Mouse (Mus musculus) embryonic facial prominence, embryonic 11.5 days (tissue): Measurements from ENCODE around the gene Erg. TPM values are rescaled to one million over a fixed set of nuclear protein-coding genes. Genes with fewer than 3 reads are reported as not detected.

ENCODE experiments used
- ATAC-seq: fragments of 200-750 bp; cut with Nextera tagmentation; replicated peaks from 2 replicates; pipeline ENCODE4 v1.8.0; 2017; ENCODE audit warnings: low read depth; ENCODE audit not compliant: insufficient number of reproducible peaks, low FRiP score, low TSS enrichment
- DNase-seq: peaks from one replicate; pipeline ENCODE4 v3.0.0-alpha.2; 2015; ENCODE audit warnings: low spot score
- H3K27ac ChIP-seq: fragments of 300-500 bp; sonication (generic); replicated peaks from 2 replicates; pipeline ENCODE4 v1.5.1; 2014; ENCODE audit warnings: mild to moderate bottlenecking, low read depth, low read length, control low read depth
- H3K27me3 ChIP-seq: fragments of 300-500 bp; sonication (generic); 2 replicates; pipeline ENCODE4 v1.6.1; 2014; ENCODE audit warnings: mild to moderate bottlenecking, low read length, moderate library complexity, mixed read lengths; ENCODE audit not compliant: control insufficient read depth, insufficient read depth
- H3K36me3 ChIP-seq: fragments of 300-500 bp; sonication (generic); replicated peaks from 2 replicates; pipeline ENCODE4 v1.6.1; 2014; ENCODE audit warnings: low read depth, mild to moderate bottlenecking, low read length, moderate library complexity, mixed read lengths; ENCODE audit not compliant: control insufficient read depth, insufficient read depth
- H3K4me1 ChIP-seq: fragments of 300-500 bp; sonication (generic); 2 replicates; pipeline ENCODE4 v1.6.1; 2014; ENCODE audit warnings: low read length, mixed read lengths; ENCODE audit not compliant: control insufficient read depth, insufficient read depth
- H3K4me2 ChIP-seq: fragments of 300-500 bp; sonication (generic); 2 replicates; pipeline ENCODE4 v1.6.1; 2014; ENCODE audit warnings: low read depth, mild to moderate bottlenecking, control low read depth, low read length, moderate library complexity
- H3K4me3 ChIP-seq: fragments of 300-500 bp; sonication (generic); 2 replicates; pipeline ENCODE4 v1.5.1; 2014; ENCODE audit warnings: low read depth, low read length, control low read depth
- H3K9ac ChIP-seq: fragments of 300-500 bp; sonication (generic); replicated peaks from 2 replicates; pipeline ENCODE4 v1.6.1; 2014; ENCODE audit warnings: mild to moderate bottlenecking, control low read depth, low read length
- H3K9me3 ChIP-seq: fragments of 300-500 bp; sonication (generic); replicated peaks from 2 replicates; pipeline ENCODE4 v1.6.1; 2016; ENCODE audit warnings: mild to moderate bottlenecking, low read length, inconsistent platforms, mixed read lengths; ENCODE audit not compliant: control insufficient read depth
- WGBS: fragments of 180-500 bp; shearing (Covaris S2); extraction: QIAGEN DNeasy Blood & Tissue Kit; methylation state at CpG from one replicate; pipeline ENCODE4 v1.1.7; 2014; 5-methylcytosine and 5-hydroxymethylcytosine counted together
- polyA plus RNA-seq: library from polyadenylated mRNA; unstranded; fragments of >200 nt; fragmentation: Nextera tagmentation; extraction: Ambion mirVana; gene quantifications from 2 replicates; pipeline ENCODE4 v1.2.1, GENCODE M21; 2014

The Erg gene
- polyA plus RNA-seq, 1 experiment from 2014 or later: 2.5 TPM

- Histone ChIP-seq H3K4me3 (no peak overlapping the region), H3K36me3 (no peaks in the 10 kb centered on the region), H3K4me2 (no peak overlapping the region), H3K27me3 (no peaks in the 10 kb centered on the region), H3K9ac (no peak overlapping the region), H3K4me1 (no peaks in the 10 kb centered on the region), H3K9me3 (no peaks in the 10 kb centered on the region), H3K27ac (no peak overlapping the region)
- no peak for DNase-seq
- ATAC-seq: no peak
- WGBS: 86% methylated on average over 9 of the region's 9 CpGs
Observed at GRCm38 (mm10) chr16:95348555-95348954, 237.8 kb downstream of the Erg start.

- no peak overlapping the region for H3K9ac ChIP-seq
- H3K4me3 ChIP-seq: no peak overlapping the region
- no peaks in the 10 kb centered on the region for H3K9me3 ChIP-seq
- H3K27ac ChIP-seq: no peak overlapping the region
- WGBS: 9% methylated on average over 3 of the region's 3 CpGs
- H3K27me3 ChIP-seq: no peaks in the 10 kb centered on the region
- H3K4me2 ChIP-seq: no peak overlapping the region
- H3K36me3 ChIP-seq: no peaks in the 10 kb centered on the region
- no peaks in the 10 kb centered on the region for H3K4me1 ChIP-seq
- ATAC-seq (no peak), DNase-seq (no peak)
Observed at GRCm38 (mm10) chr16:95347202-95347601, 239.2 kb downstream of the Erg start.

GRCm38 (mm10) chr16:95345882-95346281 is 240.5 kb downstream of the Erg start:
- ATAC-seq (no peak), DNase-seq (peak; percentile 87)
- 6% methylated on average over 7 of the region's 7 CpGs for WGBS
- H3K9me3 ChIP-seq: no peaks in the 10 kb centered on the region
- H3K4me1 ChIP-seq: no peaks in the 10 kb centered on the region
- no peaks in the 10 kb centered on the region for H3K36me3 ChIP-seq
- no peaks in the 10 kb centered on the region for H3K27me3 ChIP-seq
- H3K4me2 ChIP-seq: no peak overlapping the region
- no peak overlapping the region for H3K4me3 ChIP-seq
- no peak overlapping the region for H3K9ac ChIP-seq
- H3K27ac ChIP-seq: no peak overlapping the region

- 64% methylated on average over 10 of the region's 10 CpGs for WGBS
- ATAC-seq (no peak), DNase-seq (no peak)
- H3K36me3 ChIP-seq: no peaks in the 10 kb centered on the region
- no peak overlapping the region for H3K4me3 ChIP-seq
- no peak overlapping the region for H3K4me2 ChIP-seq
- H3K27ac ChIP-seq: no peak overlapping the region
- H3K4me1 ChIP-seq: no peaks in the 10 kb centered on the region
- no peak overlapping the region for H3K9ac ChIP-seq
- no peaks in the 10 kb centered on the region for H3K27me3 ChIP-seq
- H3K9me3 ChIP-seq: no peaks in the 10 kb centered on the region
Observed at GRCm38 (mm10) chr16:95344961-95345360, 241.4 kb downstream of the Erg start.

- Histone ChIP-seq H3K4me1 (no peaks in the 10 kb centered on the region), H3K27ac (no peak overlapping the region), H3K9me3 (no peaks in the 10 kb centered on the region), H3K9ac (no peak overlapping the region), H3K27me3 (no peaks in the 10 kb centered on the region), H3K4me3 (no peak overlapping the region), H3K4me2 (no peak overlapping the region), H3K36me3 (no peaks in the 10 kb centered on the region)
- ATAC-seq (no peak), DNase-seq (no peak)
- WGBS: 73% methylated on average over 8 of the region's 8 CpGs
Observed at GRCm38 (mm10) chr16:95342030-95342429, 244.4 kb downstream of the Erg start.

- no peaks in the 10 kb centered on the region for H3K4me1 ChIP-seq
- H3K9me3 ChIP-seq: no peaks in the 10 kb centered on the region
- H3K4me2 ChIP-seq: no peak overlapping the region
- WGBS: 22% methylated on average over 28 of the region's 28 CpGs
- no peak overlapping the region for H3K27ac ChIP-seq
- H3K27me3 ChIP-seq: no peaks in the 10 kb centered on the region
- H3K4me3 ChIP-seq: no peak overlapping the region
- no peak overlapping the region for H3K9ac ChIP-seq
- DNase-seq (peak; percentile 86), ATAC-seq (peak; percentile 74)
- H3K36me3 ChIP-seq: no peaks in the 10 kb centered on the region
Observed at GRCm38 (mm10) chr16:95340885-95341791, 245.3 kb downstream of the Erg start.

- no peaks in the 10 kb centered on the region for H3K27me3 ChIP-seq
- no peaks in the 10 kb centered on the region for H3K4me1 ChIP-seq
- no peak for DNase-seq
- no peak overlapping the region for H3K9ac ChIP-seq
- no peak for ATAC-seq
- H3K36me3 ChIP-seq: no peaks in the 10 kb centered on the region
- no peak overlapping the region for H3K4me2 ChIP-seq
- H3K9me3 ChIP-seq: no peaks in the 10 kb centered on the region
- H3K4me3 ChIP-seq: no peak overlapping the region
- WGBS: 82% methylated on average over 5 of the region's 5 CpGs
- no peak overlapping the region for H3K27ac ChIP-seq
Observed at GRCm38 (mm10) chr16:95332159-95332558, 254.2 kb downstream of the Erg start.

- Histone ChIP-seq H3K9ac (no peak overlapping the region), H3K4me1 (no peaks in the 10 kb centered on the region), H3K4me3 (no peak overlapping the region), H3K27me3 (no peaks in the 10 kb centered on the region), H3K27ac (no peak overlapping the region), H3K9me3 (no peaks in the 10 kb centered on the region), H3K4me2 (no peak overlapping the region), H3K36me3 (no peaks in the 10 kb centered on the region)
- 32% methylated on average over 9 of the region's 9 CpGs for WGBS
- ATAC-seq (no peak), DNase-seq (peak; percentile 85)
Observed at GRCm38 (mm10) chr16:95321945-95322625, 264.3 kb downstream of the Erg start.
